51 mouse cellular contexts compared by ENCODE assay signal in the genomic region with DNA sequence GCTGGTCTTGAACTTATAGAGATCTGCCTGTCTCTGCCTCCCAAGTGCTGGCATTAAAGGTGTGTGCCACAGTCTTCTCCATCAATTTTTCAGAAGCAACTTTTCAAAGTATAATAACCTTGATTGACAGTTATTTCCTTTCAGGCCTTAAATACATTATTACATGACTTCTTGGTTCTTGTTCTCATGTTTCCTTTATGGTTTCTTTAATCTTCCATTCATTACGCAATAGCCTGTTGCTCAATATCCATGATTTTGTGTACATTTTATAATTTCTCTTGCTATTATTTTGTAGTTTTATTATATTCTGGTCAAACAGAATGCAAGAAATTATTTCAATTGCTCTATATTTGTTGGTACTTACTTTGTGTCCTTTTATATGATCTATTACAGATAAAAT. TPM values are rescaled to one million over a fixed set of nuclear protein-coding genes. Genes with fewer than 3 reads are reported as not detected.
"Had no signal": no experiment of that assay in that cellular context is flagged by ENCODE, and none has a peak within 500 bp of the region (broad histone marks: within the 10 kb centered on the region; RNA-seq: fewer than 3 reads in every experiment).

No protein-coding gene starts in this region.

- H3K36me3 ChIP-seq: heart, embryonic 12.5 days; heart, embryonic 13.5 days; heart, embryonic 15.5 days; hindbrain, embryonic 10.5 days; hindbrain, embryonic 12.5 days; hindbrain, embryonic 13.5 days; hindbrain, embryonic 15.5 days; intestine, embryonic 15.5 days; kidney, embryonic 15.5 days had no signal

- H3K9me3 ChIP-seq: heart, embryonic 12.5 days; heart, embryonic 13.5 days; heart, embryonic 15.5 days; hindbrain, embryonic 10.5 days; hindbrain, embryonic 12.5 days; hindbrain, embryonic 13.5 days; hindbrain, embryonic 15.5 days; intestine, embryonic 15.5 days; kidney, embryonic 15.5 days had no signal

- H3K4me3 ChIP-seq: heart, embryonic 12.5 days; heart, embryonic 13.5 days; heart, embryonic 15.5 days; hindbrain, embryonic 10.5 days; hindbrain, embryonic 12.5 days; hindbrain, embryonic 13.5 days; hindbrain, embryonic 15.5 days; intestine, embryonic 15.5 days; kidney, embryonic 15.5 days; layer of hippocampus, adult 2 months; left cerebral cortex, adult 2 months had no signal

- H3K9ac ChIP-seq: heart, embryonic 12.5 days; heart, embryonic 13.5 days; heart, embryonic 15.5 days; hindbrain, embryonic 12.5 days; hindbrain, embryonic 13.5 days; hindbrain, embryonic 14.5 days; hindbrain, embryonic 15.5 days; intestine, embryonic 15.5 days; kidney, embryonic 15.5 days had no signal

- H3K27ac ChIP-seq: heart, embryonic 13.5 days; heart, embryonic 15.5 days; hindbrain, embryonic 10.5 days; hindbrain, embryonic 12.5 days; hindbrain, embryonic 13.5 days; hindbrain, embryonic 14.5 days; hindbrain, embryonic 15.5 days; hindbrain, postnatal 0 days; intestine, embryonic 15.5 days; kidney, embryonic 15.5 days; kidney, postnatal 0 days; layer of hippocampus, adult 2 months; left cerebral cortex, adult 2 months had no signal

- ATAC-seq: hindbrain, embryonic 16.5 days; hindbrain, postnatal 0 days; inflammation-experienced regulatory T-cells, adult 6 months; intestine, embryonic 15.5 days; intestine, embryonic 16.5 days; intestine, postnatal 0 days had no signal

- H3K27me3 ChIP-seq: heart, embryonic 12.5 days; heart, embryonic 13.5 days; heart, embryonic 15.5 days; hindbrain, embryonic 12.5 days; hindbrain, embryonic 13.5 days; hindbrain, embryonic 15.5 days; intestine, embryonic 15.5 days; kidney, embryonic 15.5 days had no signal

- DNase-seq: heart, postnatal 10 days; heart, postnatal 14 days; heart, postnatal 36 days; heart, postnatal 4 days; kidney, adult 11 months; kidney, adult 18-20 months; kidney, adult 2 months; kidney, adult 8-10 months; kidney, adult 9 months; kidney, postnatal 10 days; kidney, postnatal 14 days; kidney, postnatal 25 days; kidney, postnatal 36 days; kidney, postnatal 4 days; layer of hippocampus, adult 9-11 months; layer of hippocampus, postnatal 36 days had no signal

- H3K4me1 ChIP-seq: heart, embryonic 12.5 days; heart, embryonic 13.5 days; heart, embryonic 15.5 days; hindbrain, embryonic 10.5 days; hindbrain, embryonic 12.5 days; hindbrain, embryonic 13.5 days; hindbrain, embryonic 15.5 days; intestine, embryonic 15.5 days; kidney, embryonic 15.5 days had no signal

- H3K4me2 ChIP-seq: heart, embryonic 11.5 days; heart, embryonic 12.5 days; heart, embryonic 13.5 days; heart, embryonic 15.5 days; hindbrain, embryonic 12.5 days; hindbrain, embryonic 13.5 days; hindbrain, embryonic 14.5 days; hindbrain, embryonic 15.5 days; intestine, embryonic 15.5 days; kidney, embryonic 15.5 days had no signal

RNA-seq across cellular contexts. Expression of gene Vmn1r39, which starts 55.9 kb away (rescaled TPM):
- total RNA-seq: heart, postnatal 10 days; heart, postnatal 14 days; heart, postnatal 25 days; heart, postnatal 36 days; heart, postnatal 4 days; hematopoietic stem cell, adult 5-6 weeks; hindbrain, postnatal 0 days; layer of hippocampus, adult 18-20 months; layer of hippocampus, adult 2 months; layer of hippocampus, adult 8-10 months; layer of hippocampus, postnatal 10 days; layer of hippocampus, postnatal 14 days; layer of hippocampus, postnatal 25 days; layer of hippocampus, postnatal 36 days; left cerebral cortex, adult 18-20 months; left cerebral cortex, adult 2 months had no signal
- polyA plus RNA-seq: heart, embryonic 11.5 days; heart, embryonic 12.5 days; heart, embryonic 13.5 days; heart, embryonic 14.5 days; heart, embryonic 15.5 days; heart, embryonic 16.5 days; heart, postnatal 0 days; hindbrain, embryonic 10.5 days; hindbrain, embryonic 11.5 days; hindbrain, embryonic 12.5 days; hindbrain, embryonic 13.5 days; hindbrain, embryonic 14.5 days; hindbrain, embryonic 15.5 days; hindbrain, embryonic 16.5 days; hindbrain, postnatal 0 days; inflammation-experienced regulatory T-cells, adult 6 months; intestine, embryonic 14.5 days; intestine, embryonic 15.5 days; intestine, embryonic 16.5 days; intestine, postnatal 0 days; kidney, adult 2 months; kidney, embryonic 14.5 days; kidney, embryonic 15.5 days; kidney, embryonic 16.5 days; kidney, postnatal 0 days; large intestine, adult 2 months had no signal
